Mouse (Mus musculus) bone marrow macrophage, adult 2 months (primary cell): ENCODE data around the gene Fam196a. TPM values are rescaled to one million over a fixed set of nuclear protein-coding genes. Genes with fewer than 3 reads are reported as not detected.

Source experiments
- H3K27ac ChIP-seq: 2 replicates; pipeline ENCODE4 v1.5.1; 2012; ENCODE audit warnings: low read depth, low read length; ENCODE audit not compliant: insufficient read depth
- H3K4me1 ChIP-seq: 2 replicates; pipeline ENCODE4 v1.6.1; 2012; ENCODE audit warnings: low read length; ENCODE audit not compliant: control insufficient read depth, insufficient read depth
- H3K4me3 ChIP-seq: 2 replicates; pipeline ENCODE4 v1.5.1; 2012; ENCODE audit warnings: mild to moderate bottlenecking, low read length, moderate library complexity; ENCODE audit not compliant: insufficient read depth
- CTCF ChIP-seq: IDR thresholded peaks from 2 replicates; pipeline ENCODE4 v1.5.1; 2012; ENCODE audit warnings: low read depth, mild to moderate bottlenecking, low read length, moderate library complexity
- POLR2A ChIP-seq: IDR thresholded peaks from 2 replicates; pipeline ENCODE4 v1.6.1; 2012; ENCODE audit warnings: mild to moderate bottlenecking, low read depth, low read length, borderline replicate concordance
- polyA plus RNA-seq: library from polyadenylated mRNA; stranded (reverse); fragments of >200 nt; gene quantifications from 2 replicates; pipeline ENCODE4 v1.2.4, GENCODE M21; 2012; ENCODE audit not compliant: missing spikeins, insufficient read depth, insufficient read length

Gene Fam196a
- polyA plus RNA-seq, 1 experiment = not detected

- Histone ChIP-seq H3K4me3 (no peak overlapping the region), H3K4me1 (peaks cover 3% of the 10 kb centered on the region; the same call in 1 of the 2 replicates), H3K27ac (no peak overlapping the region)
- TF ChIP-seq CTCF = no peak
- no peak for TF ChIP-seq POLR2A
Measured at GRCm38 (mm10) chr7:134862000-134862399, 76.2 kb downstream of the Fam196a start.

- no peak for TF ChIP-seq CTCF
- no peak for TF ChIP-seq POLR2A
- no peak overlapping the region for H3K4me3 ChIP-seq
- H3K27ac ChIP-seq = no peak overlapping the region
- no peaks in the 10 kb centered on the region for H3K4me1 ChIP-seq
Measured at GRCm38 (mm10) chr7:134842751-134843150, 95.5 kb downstream of the Fam196a start.

GRCm38 (mm10) chr7:134840066-134840465 is 98.2 kb downstream of the Fam196a start:
- Histone ChIP-seq H3K27ac (no peak overlapping the region), H3K4me3 (no peak overlapping the region), H3K4me1 (no peaks in the 10 kb centered on the region)
- TF ChIP-seq CTCF = no peak
- TF ChIP-seq POLR2A = no peak
